Mouse (Mus musculus): ENCODE results near the gene Mtmr12.

GRCm38 (mm10) chr15:12233021-12233420 is 28.2 kb downstream of the Mtmr12 start:
- TF ChIP-seq CTCF (IDR thresholded peaks at IDR 0.05; ENCODE audit: borderline replicate concordance, insufficient read depth, low read depth, low read length) (no peak), POLR2A (IDR thresholded peaks at IDR 0.05; ENCODE audit: borderline replicate concordance, insufficient read depth, low read length) (no peak)
